ENCODE assay signal across 10 mouse cellular contexts in genomic region chr6:54974501-54974900, GRCm38 (mm10). TPM values are rescaled to one million over a fixed set of nuclear protein-coding genes. Genes with fewer than 3 reads are reported as not detected.
DNase-seq lines count a peak whose midpoint lies in the region; ATAC-seq and TF ChIP-seq lines count a peak whose summit lies in the region.
"Had no signal": no experiment of that assay in that cellular context is flagged by ENCODE, and none has a peak within 500 bp of the region (broad histone marks: within the 10 kb centered on the region; RNA-seq: fewer than 3 reads in every experiment).

No protein-coding gene starts in this region.

- H3K4me1 ChIP-seq in heart, embryonic 11.5 days (ENCODE audit: control insufficient read depth, insufficient read depth, low read length), result no peaks in the 10 kb centered on the region
- H3K4me1 ChIP-seq in MEL (ENCODE audit: control insufficient read depth in 1 of 2, insufficient read depth in 2 of 2, low read length in 2 of 2), result no peaks in the 10 kb centered on the region
- 0 out of 2 replicates have a peak, but pooled peaks cover 2% of the 10 kb centered on the region for H3K4me1 ChIP-seq in midbrain, embryonic 16.5 days (ENCODE audit: control insufficient read depth, insufficient read depth, low read length)
- H3K4me1 ChIP-seq: stomach, embryonic 15.5 days had no signal

- H3K27me3 ChIP-seq in heart, embryonic 11.5 days (ENCODE audit: control insufficient read depth, insufficient read depth, low read length), result peaks cover 8% of the 10 kb centered on the region
- H3K27me3 ChIP-seq in MEL (ENCODE audit: control insufficient read depth in 1 of 2, insufficient read depth in 2 of 2, low read length in 2 of 2), result peaks cover 0 to 4% of the 10 kb centered on the region in 2 experiments; a peak in 3 of 4 replicates
- H3K27me3 ChIP-seq in midbrain, embryonic 16.5 days (ENCODE audit: control insufficient read depth, insufficient read depth, low read depth, low read length), result peaks cover 2% of the 10 kb centered on the region
- H3K27me3 ChIP-seq: stomach, embryonic 15.5 days had no signal

- H3K9me3 ChIP-seq in heart, embryonic 11.5 days (replicated peaks; ENCODE audit: control insufficient read depth, low read length), result no peaks in the 10 kb centered on the region
- H3K9me3 ChIP-seq in MEL (replicated peaks; ENCODE audit: insufficient read depth, low read length), result no peaks in the 10 kb centered on the region
- no peaks in the 10 kb centered on the region for H3K9me3 ChIP-seq in midbrain, embryonic 16.5 days (replicated peaks; ENCODE audit: control insufficient read depth, low read length, poor library complexity, severe bottlenecking)
- H3K9me3 ChIP-seq: embryonic facial prominence, embryonic 12.5 days; stomach, embryonic 15.5 days had no signal

- TF ChIP-seq EP300 in MEL (IDR thresholded peaks at IDR 0.05; ENCODE audit: low read depth in 1 of 2, low read length in 2 of 2), result no peak

- TF ChIP-seq POLR2A in MEL (IDR thresholded peaks at IDR 0.05; ENCODE audit: control insufficient read depth in 1 of 2, insufficient read depth in 1 of 2, low read depth in 1 of 2, low read length in 2 of 2, poor library complexity in 1 of 2), result no peak

- peak; percentile 29 for TF ChIP-seq RAD21 in MEL (IDR thresholded peaks at IDR 0.05; ENCODE audit: low read depth, low read length)

- H3K36me3 ChIP-seq in heart, embryonic 11.5 days (ENCODE audit: control insufficient read depth, insufficient read depth, low read length), result no peaks in the 10 kb centered on the region
- H3K36me3 ChIP-seq in MEL (ENCODE audit: control insufficient read depth in 1 of 2, insufficient read depth in 2 of 2, low read length in 2 of 2), result no peaks in the 10 kb centered on the region; a peak in 1 of 4 replicates
- no peaks in the 10 kb centered on the region for H3K36me3 ChIP-seq in midbrain, embryonic 16.5 days (ENCODE audit: control insufficient read depth, insufficient read depth, low read length)
- H3K36me3 ChIP-seq: embryonic facial prominence, embryonic 12.5 days; stomach, embryonic 15.5 days had no signal

- DNase-seq in heart, adult 18-20 months, result peak; percentile 48 to 49
- DNase-seq in 416B (ENCODE audit: low read depth) (peak; percentile 74), MEL (ENCODE audit: low read depth, low spot score) (peak; percentile 55)
- DNase-seq in lung, postnatal 14 days, result peak; percentile 44
- DNase-seq in gastrocnemius, postnatal 4 days (ENCODE audit: low spot score in 2 of 2), result no peak
- no peak for DNase-seq in cerebellum, adult 8-10 months

- no peak overlapping the region for H3K4me2 ChIP-seq in heart, embryonic 11.5 days
- H3K4me2 ChIP-seq in midbrain, embryonic 16.5 days (ENCODE audit: low read length), result no peak overlapping the region
- H3K4me2 ChIP-seq: embryonic facial prominence, embryonic 12.5 days; stomach, embryonic 15.5 days had no signal

- no peak overlapping the region for H3K4me3 ChIP-seq in heart, embryonic 11.5 days (ENCODE audit: low read depth, low read length)
- H3K4me3 ChIP-seq in MEL (ENCODE audit: control insufficient read depth in 1 of 2, insufficient read depth in 1 of 2, low read depth in 2 of 2, low read length in 2 of 2), result no peak overlapping the region
- H3K4me3 ChIP-seq in midbrain, embryonic 16.5 days (ENCODE audit: low read depth, low read length), result no peak overlapping the region
- H3K4me3 ChIP-seq: embryonic facial prominence, embryonic 12.5 days; stomach, embryonic 15.5 days had no signal

- 63% methylated on average over 5 of the region's 5 CpGs for WGBS in heart, embryonic 11.5 days (ENCODE audit: insufficient replicate concordance)
- WGBS in midbrain, embryonic 16.5 days, result 66% methylated on average over 5 of the region's 5 CpGs

- H3K79me2 ChIP-seq in MEL (ENCODE audit: control insufficient read depth, insufficient read depth, low read length, poor library complexity), result no peaks in the 10 kb centered on the region

- no peak overlapping the region for H3K27ac ChIP-seq in heart, embryonic 11.5 days (ENCODE audit: low read depth, low read length)
- no peak overlapping the region for H3K27ac ChIP-seq in MEL (ENCODE audit: control insufficient read depth, low read depth, low read length)
- no peak overlapping the region for H3K27ac ChIP-seq in midbrain, embryonic 16.5 days (ENCODE audit: low read length)
- H3K27ac ChIP-seq: embryonic facial prominence, embryonic 12.5 days; stomach, embryonic 15.5 days had no signal

- ATAC-seq in heart, embryonic 11.5 days (replicated peaks; ENCODE audit: insufficient number of reproducible peaks, low FRiP score, low TSS enrichment), result no peak
- no peak for ATAC-seq in midbrain, embryonic 16.5 days

- no peak overlapping the region for H3K9ac ChIP-seq in heart, embryonic 11.5 days (ENCODE audit: low read depth, low read length)
- no peak overlapping the region for H3K9ac ChIP-seq in MEL (ENCODE audit: control insufficient read depth, low read depth, low read length, poor library complexity, severe bottlenecking)
- no peak overlapping the region for H3K9ac ChIP-seq in midbrain, embryonic 16.5 days (ENCODE audit: low read depth, low read length)
- H3K9ac ChIP-seq: embryonic facial prominence, embryonic 12.5 days; stomach, embryonic 15.5 days had no signal

- peak; percentile 46 to 79 (median 62) for TF ChIP-seq CTCF in MEL (IDR thresholded peaks at IDR 0.05 in 2 of 3, conservative IDR thresholded peaks at IDR 0.05 in 1 of 3; ENCODE audit: control insufficient read depth in 1 of 3, insufficient read depth in 1 of 3, low read depth in 2 of 3, low read length in 3 of 3, poor library complexity in 1 of 3, severe bottlenecking in 1 of 3)

TF ChIP-seq in MEL, 35 proteins besides CTCF, POLR2A, EP300 and RAD21:
- TF ChIP-seq MYB (IDR thresholded peaks at IDR 0.05; ENCODE audit: low read depth, low read length), result no peak
- TF ChIP-seq MAX (IDR thresholded peaks at IDR 0.05; ENCODE audit: low read length), result peak; percentile 27; the same call in 1 of the 2 replicates
- no peak for TF ChIP-seq SIN3A (IDR thresholded peaks at IDR 0.05; ENCODE audit: low read length)
- TF ChIP-seq UBTF (IDR thresholded peaks at IDR 0.05; ENCODE audit: borderline replicate concordance, insufficient read depth, low read depth, low read length), result no peak
- TF ChIP-seq USF2 (IDR thresholded peaks at IDR 0.05; ENCODE audit: borderline replicate concordance in 1 of 2, insufficient read depth in 1 of 2, low read depth in 1 of 2, low read length in 2 of 2), result no peak
- TF ChIP-seq SMC3 (IDR thresholded peaks at IDR 0.05; ENCODE audit: low read depth, low read length), result peak; percentile 55
- TF ChIP-seq ETS1 (IDR thresholded peaks at IDR 0.05; ENCODE audit: low read depth, low read length), result no peak
- no peak for TF ChIP-seq MAZ (IDR thresholded peaks at IDR 0.05; ENCODE audit: low read depth, low read length)
- TF ChIP-seq USF1 (IDR thresholded peaks at IDR 0.05; ENCODE audit: low read depth, low read length), result peak; percentile 56

RNA-seq across cellular contexts. Expression of gene Nod1, which starts 2.1 kb away (rescaled TPM):
- total RNA-seq in heart, adult 18-20 months (2021), result 10 to 100 TPM; 17.0 to 19.2 TPM
- polyA plus RNA-seq in heart, embryonic 11.5 days (2014; fragmentation: Nextera tagmentation; extraction: Ambion mirVana), result 2.3 and 3.2 TPM in 2 replicates
- total RNA-seq in MEL (2012; rRNA removed), result 0.10 and 0.12 TPM in 2 replicates
- under 1 TPM in 1 of 2 experiments, not detected in 1; 0.21 TPM for polyA plus RNA-seq in MEL (2012; ENCODE audit: insufficient read depth in 1 of 2, insufficient read length in 2 of 2, low read depth in 1 of 2, low replicate concordance in 2 of 2, missing spikeins in 1 of 2)
- polyA plus RNA-seq in midbrain, embryonic 16.5 days (2015; fragmentation: Nextera tagmentation; extraction: Ambion mirVana), result 2.6 and 2.8 TPM in 2 replicates
- 1 to 10 TPM; 9.2 to 9.3 TPM for total RNA-seq in gastrocnemius, postnatal 4 days (2021)

RNA-seq across cellular contexts. Expression of gene Ggct, which starts 18.2 kb away (rescaled TPM):
- total RNA-seq in heart, adult 18-20 months (2021), result 10 to 100 TPM; 21.5 to 28.2 TPM
- 6.0 and 6.3 TPM in 2 replicates for polyA plus RNA-seq in heart, embryonic 11.5 days (2014; fragmentation: Nextera tagmentation; extraction: Ambion mirVana)
- 19.1 and 23.7 TPM in 2 replicates for total RNA-seq in MEL (2012; rRNA removed)
- 10 to 100 TPM in 1 of 2 experiments, not detected in 1; 41.6 TPM for polyA plus RNA-seq in MEL (2012; ENCODE audit: insufficient read depth in 1 of 2, insufficient read length in 2 of 2, low read depth in 1 of 2, low replicate concordance in 2 of 2, missing spikeins in 1 of 2)
- 13.6 and 14.5 TPM in 2 replicates for polyA plus RNA-seq in midbrain, embryonic 16.5 days (2015; fragmentation: Nextera tagmentation; extraction: Ambion mirVana)
- 1 to 10 TPM; 5.5 to 5.8 TPM for total RNA-seq in gastrocnemius, postnatal 4 days (2021)

Comparison
In these comparisons a context has a peak if more than half of its experiments do, and no peak if none do; other contexts are left out.
1. DNase-seq: peak in heart, adult 18-20 months (2 of 2), 416B (single experiment), MEL (single experiment) and lung, postnatal 14 days (single experiment); none in gastrocnemius, postnatal 4 days (0 of 2) and cerebellum, adult 8-10 months (single experiment).